Mouse (Mus musculus) cerebellum, postnatal 14 days (tissue): ENCODE data around the gene Srgap1.

Experiments
- DNase-seq, 2 experiments: peaks; one replicate each; pipeline ENCODE4 v3.0.0; 2021; ENCODE audit warnings: mixed read lengths in 2 of 2

The Srgap1 gene

GRCm38 (mm10) chr10:122016631-122017030, 30.5 kb downstream of the Srgap1 start:
- no peak for DNase-seq

- DNase-seq = no peak
Measured at GRCm38 (mm10) chr10:122012321-122012720, 34.8 kb downstream of the Srgap1 start.

GRCm38 (mm10) chr10:122008731-122009391, 38.3 kb downstream of the Srgap1 start:
- peak in 1 of 2 experiments; percentile 14 for DNase-seq

- no peak for DNase-seq
Measured at GRCm38 (mm10) chr10:122008370-122008730, 38.8 kb downstream of the Srgap1 start.

GRCm38 (mm10) chr10:122006606-122007005, 40.5 kb downstream of the Srgap1 start:
- DNase-seq = no peak

GRCm38 (mm10) chr10:122006151-122006550, 41.0 kb downstream of the Srgap1 start:
- no peak for DNase-seq

GRCm38 (mm10) chr10:122005560-122005959, 41.6 kb downstream of the Srgap1 start:
- DNase-seq = no peak

- DNase-seq = no peak
Measured at GRCm38 (mm10) chr10:122002930-122003329, 44.2 kb downstream of the Srgap1 start.

GRCm38 (mm10) chr10:121998806-121999205, 48.3 kb downstream of the Srgap1 start:
- no peak for DNase-seq

- DNase-seq = no peak
Measured at GRCm38 (mm10) chr10:121996500-121996899, 50.6 kb downstream of the Srgap1 start.

GRCm38 (mm10) chr10:121995448-121995847, 51.7 kb downstream of the Srgap1 start:
- no peak for DNase-seq

- DNase-seq = no peak
Measured at GRCm38 (mm10) chr10:121994660-121995059, 52.5 kb downstream of the Srgap1 start.

GRCm38 (mm10) chr10:121992609-121993008, 54.5 kb downstream of the Srgap1 start:
- no peak for DNase-seq

GRCm38 (mm10) chr10:121986997-121987396, 60.1 kb downstream of the Srgap1 start:
- no peak for DNase-seq

- no peak for DNase-seq
Measured at GRCm38 (mm10) chr10:121984887-121985286, 62.2 kb downstream of the Srgap1 start.

- no peak for DNase-seq
Measured at GRCm38 (mm10) chr10:121983993-121984610, 63.0 kb downstream of the Srgap1 start.

GRCm38 (mm10) chr10:121975330-121975729, 71.8 kb downstream of the Srgap1 start:
- DNase-seq = no peak

GRCm38 (mm10) chr10:121974591-121974990, 72.5 kb downstream of the Srgap1 start:
- DNase-seq = no peak

- DNase-seq = no peak
Measured at GRCm38 (mm10) chr10:121973281-121973680, 73.8 kb downstream of the Srgap1 start.

GRCm38 (mm10) chr10:121972249-121972892, 74.7 kb downstream of the Srgap1 start:
- DNase-seq = no peak

- no peak for DNase-seq
Measured at GRCm38 (mm10) chr10:121971658-121972057, 75.5 kb downstream of the Srgap1 start.

GRCm38 (mm10) chr10:121970912-121971311, 76.2 kb downstream of the Srgap1 start:
- DNase-seq = no peak

- DNase-seq = no peak
Measured at GRCm38 (mm10) chr10:121964114-121964513, 83.0 kb downstream of the Srgap1 start.

GRCm38 (mm10) chr10:121962053-121962452, 85.1 kb downstream of the Srgap1 start:
- no peak for DNase-seq
